In the genomic region with DNA sequence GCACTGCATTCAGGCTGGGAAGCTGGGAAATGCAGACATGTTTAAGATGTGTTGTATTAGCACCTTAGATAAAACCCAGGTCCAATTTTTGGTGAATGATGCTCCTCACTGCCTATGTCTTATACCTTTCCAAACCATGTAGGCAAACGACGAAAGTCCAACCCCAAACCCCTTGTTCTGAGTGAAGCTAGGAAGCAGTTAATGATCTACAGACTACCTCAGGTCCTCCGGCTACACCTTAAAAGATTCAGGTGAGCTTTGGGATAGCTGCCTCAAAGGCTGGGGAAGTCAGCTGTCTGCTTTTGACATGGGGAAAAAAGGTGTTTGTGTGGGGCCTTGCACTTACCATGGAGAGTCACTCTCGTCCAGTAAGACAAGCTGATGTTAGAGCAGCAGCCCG, we compare ENCODE assay signal across 31 mouse cellular contexts. TPM values are rescaled to one million over a fixed set of nuclear protein-coding genes. Genes with fewer than 3 reads are reported as not detected.
DNase-seq lines count a peak whose midpoint lies in the region; ATAC-seq and TF ChIP-seq lines count a peak whose summit lies in the region.
"Had no signal": no experiment of that assay in that cellular context is flagged by ENCODE, and none has a peak within 500 bp of the region (broad histone marks: within the 10 kb centered on the region; RNA-seq: fewer than 3 reads in every experiment).

No protein-coding gene starts in this region.

- no peaks in the 10 kb centered on the region for H3K9me3 ChIP-seq in kidney, embryonic 16.5 days (ENCODE audit: low read length)
- H3K9me3 ChIP-seq in lung, postnatal 0 days (ENCODE audit: low read length), result no peaks in the 10 kb centered on the region
- no peaks in the 10 kb centered on the region for H3K9me3 ChIP-seq in intestine, embryonic 16.5 days (ENCODE audit: control insufficient read depth, low read length)
- H3K9me3 ChIP-seq in stomach, embryonic 16.5 days (replicated peaks; ENCODE audit: control insufficient read depth, low read length), result no peaks in the 10 kb centered on the region
- H3K9me3 ChIP-seq: embryonic facial prominence, embryonic 12.5 days; embryonic facial prominence, embryonic 15.5 days; heart, embryonic 13.5 days had no signal

- WGBS in kidney, embryonic 16.5 days, result 71% methylated on average over 5 of the region's 5 CpGs
- WGBS in lung, postnatal 0 days, result 66% methylated on average over 5 of the region's 5 CpGs
- WGBS in lung, adult 2 months, result 76% methylated on average over 5 of the region's 5 CpGs
- 58% methylated on average over 5 of the region's 5 CpGs for WGBS in intestine, embryonic 16.5 days
- 66% methylated on average over 5 of the region's 5 CpGs for WGBS in stomach, embryonic 16.5 days

- no peak overlapping the region for H3K4me3 ChIP-seq in kidney, embryonic 16.5 days (ENCODE audit: low read length)
- no peak overlapping the region for H3K4me3 ChIP-seq in lung, postnatal 0 days (ENCODE audit: low read depth, low read length)
- no peak overlapping the region for H3K4me3 ChIP-seq in lung, adult 2 months (replicated peaks; ENCODE audit: extremely low read depth, low read depth, low read length)
- H3K4me3 ChIP-seq in intestine, embryonic 16.5 days (ENCODE audit: low read length), result no peak overlapping the region
- H3K4me3 ChIP-seq in stomach, embryonic 16.5 days (replicated peaks; ENCODE audit: low read length), result no peak overlapping the region
- H3K4me3 ChIP-seq: embryonic facial prominence, embryonic 12.5 days; embryonic facial prominence, embryonic 15.5 days; heart, embryonic 13.5 days had no signal

- no peak for TF ChIP-seq EP300 in lung, postnatal 0 days (IDR thresholded peaks at IDR 0.05)

- no peak for TF ChIP-seq CTCF in lung, postnatal 0 days (IDR thresholded peaks at IDR 0.05)
- no peak for TF ChIP-seq CTCF in lung, adult 2 months (IDR thresholded peaks at IDR 0.05; ENCODE audit: insufficient read depth, low read length)

- no peak overlapping the region for H3K4me2 ChIP-seq in kidney, embryonic 16.5 days (replicated peaks; ENCODE audit: low read depth, low read length)
- H3K4me2 ChIP-seq in lung, postnatal 0 days (replicated peaks; ENCODE audit: low read depth, low read length), result no peak overlapping the region
- no peak overlapping the region for H3K4me2 ChIP-seq in intestine, embryonic 16.5 days (ENCODE audit: low read depth, low read length)
- H3K4me2 ChIP-seq in stomach, embryonic 16.5 days (ENCODE audit: low read depth, low read length), result no peak overlapping the region
- H3K4me2 ChIP-seq: embryonic facial prominence, embryonic 12.5 days; embryonic facial prominence, embryonic 15.5 days; heart, embryonic 13.5 days; hindbrain, embryonic 14.5 days had no signal

- no peak for DNase-seq in kidney, adult 9 months
- no peak for DNase-seq in lung, postnatal 0 days (ENCODE audit: low spot score)
- DNase-seq in lung, adult 2 months, result no peak
- no peak for DNase-seq in adrenal gland, postnatal 10 days
- DNase-seq in gastrocnemius, adult 18-20 months (ENCODE audit: low spot score), result no peak
- DNase-seq: adrenal gland, adult 2 months; adrenal gland, postnatal 25 days; cerebellum, adult 18-20 months; cerebellum, adult 9-10 months; cerebellum, postnatal 14 days; forebrain, postnatal 0 days; gastrocnemius, postnatal 25 days; heart, adult 18-20 months; heart, postnatal 14 days; heart, postnatal 4 days had no signal

- peaks cover 7% of the 10 kb centered on the region; the same call in 1 of the 2 replicates for H3K4me1 ChIP-seq in kidney, embryonic 16.5 days (ENCODE audit: insufficient read depth, low read length)
- no peaks in the 10 kb centered on the region for H3K4me1 ChIP-seq in lung, postnatal 0 days (ENCODE audit: insufficient read depth, low read depth, low read length)
- H3K4me1 ChIP-seq in lung, adult 2 months (ENCODE audit: control insufficient read depth, insufficient read depth, low read length), result no peaks in the 10 kb centered on the region
- peaks cover 4% of the 10 kb centered on the region; the same call in 1 of the 2 replicates for H3K4me1 ChIP-seq in intestine, embryonic 16.5 days (ENCODE audit: control insufficient read depth, insufficient read depth, low read length)
- H3K4me1 ChIP-seq in stomach, embryonic 16.5 days (ENCODE audit: control insufficient read depth, insufficient read depth, low read length), result no peaks in the 10 kb centered on the region
- H3K4me1 ChIP-seq: embryonic facial prominence, embryonic 15.5 days; heart, embryonic 13.5 days had no signal

- H3K27me3 ChIP-seq in kidney, embryonic 16.5 days (ENCODE audit: insufficient read depth, low read length), result no peaks in the 10 kb centered on the region
- no peaks in the 10 kb centered on the region for H3K27me3 ChIP-seq in lung, postnatal 0 days (replicated peaks; ENCODE audit: insufficient read depth, low read length)
- no peaks in the 10 kb centered on the region for H3K27me3 ChIP-seq in intestine, embryonic 16.5 days (replicated peaks; ENCODE audit: control insufficient read depth, insufficient read depth, low read length)
- H3K27me3 ChIP-seq in stomach, embryonic 16.5 days (ENCODE audit: control insufficient read depth, insufficient read depth, low read length), result no peaks in the 10 kb centered on the region
- H3K27me3 ChIP-seq: embryonic facial prominence, embryonic 12.5 days; embryonic facial prominence, embryonic 15.5 days; heart, embryonic 13.5 days had no signal

- H3K9ac ChIP-seq in kidney, embryonic 16.5 days (replicated peaks; ENCODE audit: low read length), result no peak overlapping the region
- H3K9ac ChIP-seq in lung, postnatal 0 days (replicated peaks; ENCODE audit: low read depth), result no peak overlapping the region
- no peak overlapping the region for H3K9ac ChIP-seq in intestine, embryonic 16.5 days (ENCODE audit: low read depth, low read length)
- no peak overlapping the region for H3K9ac ChIP-seq in stomach, embryonic 16.5 days (ENCODE audit: low read length)
- H3K9ac ChIP-seq: embryonic facial prominence, embryonic 12.5 days; embryonic facial prominence, embryonic 15.5 days; forebrain, postnatal 0 days; heart, embryonic 13.5 days; hindbrain, embryonic 14.5 days had no signal

- no peak for TF ChIP-seq POLR2A in lung, adult 2 months (IDR thresholded peaks at IDR 0.05; ENCODE audit: borderline replicate concordance, extremely low read depth, low read depth, low read length)

- peak; percentile 40 for ATAC-seq in kidney, embryonic 16.5 days (ENCODE audit: low FRiP score, low TSS enrichment)
- peak; percentile 39; the same call in 1 of the 2 replicates for ATAC-seq in lung, postnatal 0 days
- ATAC-seq in intestine, embryonic 16.5 days, result peak; percentile 54
- no peak for ATAC-seq in stomach, embryonic 16.5 days (ENCODE audit: insufficient read depth, low FRiP score)
- ATAC-seq: CD4-positive, CD25-positive, alpha-beta regulatory T cell, adult 4 months; forebrain, embryonic 14.5 days; forebrain, postnatal 0 days had no signal

- peaks cover 35% of the 10 kb centered on the region for H3K36me3 ChIP-seq in kidney, embryonic 16.5 days (ENCODE audit: insufficient read depth, low read length)
- H3K36me3 ChIP-seq in lung, postnatal 0 days (ENCODE audit: insufficient read depth, low read length), result no peaks in the 10 kb centered on the region
- H3K36me3 ChIP-seq in intestine, embryonic 16.5 days (ENCODE audit: control insufficient read depth, insufficient read depth, low read length), result peaks cover 14% of the 10 kb centered on the region
- 0 out of 2 replicates have a peak, but pooled peaks cover 2% of the 10 kb centered on the region for H3K36me3 ChIP-seq in stomach, embryonic 16.5 days (ENCODE audit: control insufficient read depth, insufficient read depth, low read length)

- H3K27ac ChIP-seq in kidney, embryonic 16.5 days (ENCODE audit: low read length), result peak overlapping the region; percentile 65; the same call in 1 of the 2 replicates
- no peak overlapping the region for H3K27ac ChIP-seq in lung, postnatal 0 days (ENCODE audit: low read length)
- peak overlapping the region; percentile 12; the same call in 1 of the 2 replicates for H3K27ac ChIP-seq in intestine, embryonic 16.5 days (ENCODE audit: low read length)
- H3K27ac ChIP-seq in stomach, embryonic 16.5 days (ENCODE audit: low read length), result peak overlapping the region; percentile 21; the same call in 1 of the 2 replicates
- H3K27ac ChIP-seq: embryonic facial prominence, embryonic 12.5 days; embryonic facial prominence, embryonic 15.5 days; heart, embryonic 13.5 days; hindbrain, embryonic 14.5 days had no signal

RNA-seq across cellular contexts. Expression of a gene that starts 9.5 kb away (rescaled TPM):
- 318 and 344 TPM in 2 replicates for polyA plus RNA-seq in kidney, embryonic 16.5 days (2015; fragmentation: Nextera tagmentation; extraction: Ambion mirVana)
- 303 and 324 TPM in 2 replicates for polyA plus RNA-seq in lung, postnatal 0 days (2015; fragmentation: Nextera tagmentation; extraction: Ambion mirVana)
- 94.7 and 101 TPM in 2 replicates for polyA plus RNA-seq in lung, adult 2 months (2012; rRNA removed)
- polyA plus RNA-seq in intestine, embryonic 16.5 days (2015; fragmentation: Nextera tagmentation; extraction: Ambion mirVana), result 426 and 427 TPM in 2 replicates
- polyA plus RNA-seq in stomach, embryonic 16.5 days (2015; fragmentation: Nextera tagmentation; extraction: Ambion mirVana), result 357 and 376 TPM in 2 replicates
- total RNA-seq in adrenal gland, postnatal 10 days (2021), result 100 to 1,000 TPM; 223 to 226 TPM
- total RNA-seq in gastrocnemius, adult 18-20 months (2021), result 100 to 1,000 TPM; 121 to 123 TPM

RNA-seq across cellular contexts. Expression of a gene that starts 10.1 kb away (rescaled TPM):
- polyA plus RNA-seq in kidney, embryonic 16.5 days (2015; fragmentation: Nextera tagmentation; extraction: Ambion mirVana), result 6.6 and 7.3 TPM in 2 replicates
- 4.1 TPM in 2 replicates for polyA plus RNA-seq in lung, postnatal 0 days (2015; fragmentation: Nextera tagmentation; extraction: Ambion mirVana)
- polyA plus RNA-seq in lung, adult 2 months (2012; rRNA removed), result 15.2 and 17.2 TPM in 2 replicates
- 3.2 and 4.4 TPM in 2 replicates for polyA plus RNA-seq in intestine, embryonic 16.5 days (2015; fragmentation: Nextera tagmentation; extraction: Ambion mirVana)
- 3.4 and 4.4 TPM in 2 replicates for polyA plus RNA-seq in stomach, embryonic 16.5 days (2015; fragmentation: Nextera tagmentation; extraction: Ambion mirVana)
- total RNA-seq in adrenal gland, postnatal 10 days (2021), result 1 to 10 TPM; 3.2 to 7.5 TPM
- total RNA-seq in gastrocnemius, adult 18-20 months (2021), result 1 to 10 TPM; 6.8 to 7.2 TPM

RNA-seq across cellular contexts. Expression of a gene that starts 15.6 kb away (rescaled TPM):
- 0.24 and 0.90 TPM in 2 replicates for polyA plus RNA-seq in kidney, embryonic 16.5 days (2015; fragmentation: Nextera tagmentation; extraction: Ambion mirVana)
- polyA plus RNA-seq in lung, postnatal 0 days (2015; fragmentation: Nextera tagmentation; extraction: Ambion mirVana), result 0.18 and 0.42 TPM in 2 replicates
- 0.72 and 0.87 TPM in 2 replicates for polyA plus RNA-seq in lung, adult 2 months (2012; rRNA removed)
- polyA plus RNA-seq in intestine, embryonic 16.5 days (2015; fragmentation: Nextera tagmentation; extraction: Ambion mirVana), result 0.16 and 0.26 TPM in 2 replicates
- polyA plus RNA-seq in stomach, embryonic 16.5 days (2015; fragmentation: Nextera tagmentation; extraction: Ambion mirVana), result 0.19 and 0.40 TPM in 2 replicates
- total RNA-seq in adrenal gland, postnatal 10 days (2021), result 1 to 10 TPM; 1.1 to 1.5 TPM
- total RNA-seq in gastrocnemius, adult 18-20 months (2021), result under 1 TPM; 0.28 to 0.59 TPM
- polyA plus RNA-seq: CD4-positive, CD25-positive, alpha-beta regulatory T cell, adult 4 months had no signal

RNA-seq across cellular contexts. Expression of a gene that starts 15.8 kb away (rescaled TPM):
- polyA plus RNA-seq in kidney, embryonic 16.5 days (2015; fragmentation: Nextera tagmentation; extraction: Ambion mirVana), result 0.84 and 1.3 TPM in 2 replicates
- polyA plus RNA-seq in lung, postnatal 0 days (2015; fragmentation: Nextera tagmentation; extraction: Ambion mirVana), result 0.94 and 1.9 TPM in 2 replicates
- polyA plus RNA-seq in lung, adult 2 months (2012; rRNA removed), result 3.3 and 3.9 TPM in 2 replicates
- 0.69 and 1.8 TPM in 2 replicates for polyA plus RNA-seq in intestine, embryonic 16.5 days (2015; fragmentation: Nextera tagmentation; extraction: Ambion mirVana)
- 1.0 TPM in 1 of 2 replicates, not detected in the other for polyA plus RNA-seq in stomach, embryonic 16.5 days (2015; fragmentation: Nextera tagmentation; extraction: Ambion mirVana)
- 1 to 10 TPM; 2.2 to 4.8 TPM for total RNA-seq in adrenal gland, postnatal 10 days (2021)
- total RNA-seq in gastrocnemius, adult 18-20 months (2021), result 1 to 10 TPM; 2.3 to 2.6 TPM
- polyA plus RNA-seq: CD4-positive, CD25-positive, alpha-beta regulatory T cell, adult 4 months had no signal

RNA-seq across cellular contexts. Expression of a gene that starts 47.9 kb away (rescaled TPM):
- polyA plus RNA-seq in kidney, embryonic 16.5 days (2015; fragmentation: Nextera tagmentation; extraction: Ambion mirVana), result 0.92 TPM in 1 of 2 replicates, not detected in the other
- 22.6 and 25.4 TPM in 2 replicates for polyA plus RNA-seq in lung, postnatal 0 days (2015; fragmentation: Nextera tagmentation; extraction: Ambion mirVana)
- 1.9 and 2.0 TPM in 2 replicates for polyA plus RNA-seq in lung, adult 2 months (2012; rRNA removed)
- polyA plus RNA-seq in intestine, embryonic 16.5 days (2015; fragmentation: Nextera tagmentation; extraction: Ambion mirVana), result 0.28 and 0.68 TPM in 2 replicates
- polyA plus RNA-seq in stomach, embryonic 16.5 days (2015; fragmentation: Nextera tagmentation; extraction: Ambion mirVana), result 122 and 198 TPM in 2 replicates
- total RNA-seq in adrenal gland, postnatal 10 days (2021), result not detected
- total RNA-seq in gastrocnemius, adult 18-20 months (2021), result not detected
- total RNA-seq: adrenal gland, adult 2 months; adrenal gland, postnatal 25 days; common myeloid progenitor, adult 5-6 weeks; forebrain, postnatal 0 days; gastrocnemius, adult 8-10 months; gastrocnemius, postnatal 25 days; heart, adult 18-20 months; heart, postnatal 14 days; heart, postnatal 4 days; MEL had no signal
- polyA plus RNA-seq: C2C12; CD4-positive, CD25-positive, alpha-beta regulatory T cell, adult 4 months; embryonic facial prominence, embryonic 12.5 days; forebrain, embryonic 11.5 days; forebrain, embryonic 14.5 days; forebrain, postnatal 0 days; frontal cortex, adult 2 months; hindbrain, embryonic 11.5 days; hindbrain, embryonic 14.5 days had no signal
